Mouse (Mus musculus) kidney, postnatal 10 days (tissue): ENCODE results near the gene Gm10668.
"Not testable (repeated sequence)": the region's sequence is repeated elsewhere in the genome, so short reads cannot be mapped to it uniquely, and the experiment has no call there.

ENCODE experiments used
- DNase-seq: peaks from one replicate; pipeline ENCODE4 v3.0.0; 2021; ENCODE audit warnings: mixed read lengths

Gene Gm10668

GRCm38 (mm10) chr7:20730524-20730923 lies at the start of gene Gm10668:
TSS of gene Gm10668 (minus strand) at chr7:20730624.
- not testable (repeated sequence) for DNase-seq

- DNase-seq = not testable (repeated sequence)
Measured at GRCm38 (mm10) chr7:20770885-20771284, 40.5 kb upstream of the Gm10668 start, which contains the start of gene Vmn1r112. TSS of gene Vmn1r112 (plus strand) at chr7:20771185.

GRCm38 (mm10) chr7:20703116-20703515 lies 27.3 kb downstream of the Gm10668 start, which contains the start of gene Vmn1r111:
TSS of gene Vmn1r111 (minus strand) at chr7:20703216.
- not testable (repeated sequence) for DNase-seq
